Mouse (Mus musculus) intestine, embryonic 16.5 days (tissue): Measurements from ENCODE around the gene Ssna1. TPM values are rescaled to one million over a fixed set of nuclear protein-coding genes. Genes with fewer than 3 reads are reported as not detected.
A peak's percentile ranks its signal among the peaks of the same experiment; 100 is the strongest.

Source experiments
- ATAC-seq: fragments of 200-750 bp; cut with Nextera tagmentation; 2 replicates; pipeline ENCODE4 v1.8.0; 2017; ENCODE audit warnings: moderate TSS enrichment, moderate library complexity
- H3K27ac ChIP-seq: fragments of 300-500 bp; sonication (generic); 2 replicates; pipeline ENCODE4 v1.5.1; 2014; ENCODE audit warnings: mild to moderate bottlenecking, low read length
- H3K27me3 ChIP-seq: fragments of 300-500 bp; sonication (generic); replicated peaks from 2 replicates; pipeline ENCODE4 v1.6.1; 2014; ENCODE audit warnings: low read length, control low read depth, mixed read lengths; ENCODE audit not compliant: control insufficient read depth, insufficient read depth
- H3K36me3 ChIP-seq: fragments of 300-500 bp; sonication (generic); 2 replicates; pipeline ENCODE4 v1.6.1; 2014; ENCODE audit warnings: low read length, control low read depth; ENCODE audit not compliant: control insufficient read depth, insufficient read depth
- H3K4me1 ChIP-seq: fragments of 300-500 bp; sonication (generic); 2 replicates; pipeline ENCODE4 v1.6.1; 2014; ENCODE audit warnings: low read length, control low read depth, mixed read lengths; ENCODE audit not compliant: control insufficient read depth, insufficient read depth
- H3K4me2 ChIP-seq: fragments of 300-500 bp; sonication (generic); 2 replicates; pipeline ENCODE4 v1.6.1; 2014; ENCODE audit warnings: low read depth, low read length, control low read depth
- H3K4me3 ChIP-seq: fragments of 300-500 bp; sonication (generic); 2 replicates; pipeline ENCODE4 v1.5.1; 2014; ENCODE audit warnings: mild to moderate bottlenecking, low read length
- H3K9ac ChIP-seq: fragments of 300-500 bp; sonication (generic); 2 replicates; pipeline ENCODE4 v1.6.1; 2014; ENCODE audit warnings: low read depth, low read length
- H3K9me3 ChIP-seq: fragments of 300-500 bp; sonication (generic); 2 replicates; pipeline ENCODE4 v1.6.1; 2016; ENCODE audit warnings: low read length, control low read depth; ENCODE audit not compliant: control insufficient read depth
- WGBS: fragments of 180-500 bp; shearing (Covaris S2); extraction: QIAGEN DNeasy Blood & Tissue Kit; methylation state at CpG from one replicate; pipeline ENCODE4 v1.1.7; 2014; 5-methylcytosine and 5-hydroxymethylcytosine counted together
- polyA plus RNA-seq: library from polyadenylated mRNA; unstranded; fragments of >200 nt; fragmentation: Nextera tagmentation; extraction: Ambion mirVana; gene quantifications from 2 replicates; pipeline ENCODE4 v1.2.1, GENCODE M21; 2015

Gene Ssna1
- polyA plus RNA-seq, 1 experiment from 2014 or later = 200 TPM

DNA sequence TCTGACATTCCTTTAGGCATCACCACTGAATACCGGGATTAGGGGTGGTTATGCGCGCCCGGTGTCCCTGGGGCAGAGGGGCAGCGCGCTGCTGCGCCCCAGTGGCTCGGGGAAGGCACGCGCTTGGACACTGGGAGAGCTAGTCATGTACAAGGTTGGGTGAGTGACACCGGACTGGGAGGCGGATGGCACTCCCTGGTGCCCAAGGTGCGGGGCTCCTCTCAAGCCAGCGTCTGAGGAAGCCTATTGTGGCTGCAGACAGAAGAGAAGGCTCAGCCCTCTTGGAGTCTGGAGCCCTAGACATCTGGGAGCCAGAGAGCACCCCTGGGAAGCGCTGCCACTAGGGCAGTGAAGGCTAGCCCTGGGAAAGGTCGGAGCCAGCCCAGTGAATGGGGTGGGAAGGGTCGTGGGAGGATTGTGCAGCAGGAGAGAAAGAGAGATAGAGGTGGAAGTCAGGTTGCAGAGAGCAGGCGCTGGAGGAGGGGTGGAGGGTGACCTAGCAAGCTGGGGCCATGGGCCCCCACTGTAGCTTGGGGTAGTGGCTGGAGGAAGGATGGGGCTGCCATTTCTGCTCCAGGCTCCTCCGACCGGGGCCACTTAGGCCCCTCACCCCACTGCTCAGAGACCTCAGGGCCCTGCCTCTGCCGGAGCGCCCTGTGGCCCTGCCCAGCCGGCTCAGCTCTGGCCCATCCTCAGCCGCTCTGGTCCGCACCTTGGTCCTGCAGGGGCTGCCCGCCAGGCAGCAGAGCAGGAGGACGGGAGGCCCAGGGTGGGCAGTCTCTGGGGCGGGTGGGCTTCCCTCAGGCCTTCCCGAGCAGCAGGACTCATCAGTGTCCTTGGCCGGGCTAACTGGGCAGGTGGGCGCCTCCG, 19.2 kb upstream of the Ssna1 start:
- WGBS = 6% methylated on average over 32 of the region's 32 CpGs
- no peak for ATAC-seq
- peak overlapping the region; percentile 67 for H3K4me2 ChIP-seq
- peak overlapping the region; percentile 46 for H3K9ac ChIP-seq
- H3K4me3 ChIP-seq = peak overlapping the region; percentile 41
- H3K9me3 ChIP-seq = no peaks in the 10 kb centered on the region
- H3K27me3 ChIP-seq = peaks cover 56% of the 10 kb centered on the region
- no peaks in the 10 kb centered on the region for H3K36me3 ChIP-seq
- H3K27ac ChIP-seq = no peak overlapping the region
- peaks cover 17% of the 10 kb centered on the region for H3K4me1 ChIP-seq

DNA sequence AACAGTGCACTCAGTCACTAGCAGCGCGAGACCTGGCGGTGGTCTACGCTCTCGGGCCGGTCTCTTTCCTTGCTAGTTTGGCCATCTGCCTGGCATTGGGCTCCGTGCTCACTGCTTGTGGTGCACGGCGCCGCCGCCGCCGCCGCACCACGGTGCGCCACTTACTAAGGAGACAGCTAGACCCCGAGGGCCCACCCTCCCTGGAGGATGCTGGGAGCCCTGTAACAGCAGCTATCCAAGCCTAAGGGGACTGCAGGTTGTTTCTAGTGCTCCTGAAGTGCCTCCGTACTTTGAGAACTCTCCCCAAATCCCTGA, 18.5 kb upstream of the Ssna1 start:
- Histone ChIP-seq H3K9ac (no peak overlapping the region), H3K4me1 (peaks cover 22% of the 10 kb centered on the region), H3K4me3 (peak overlapping the region; percentile 24), H3K4me2 (no peak overlapping the region), H3K9me3 (no peaks in the 10 kb centered on the region), H3K36me3 (no peaks in the 10 kb centered on the region), H3K27me3 (peaks cover 54% of the 10 kb centered on the region), H3K27ac (no peak overlapping the region)
- under 1% methylated on average over 18 of the region's 18 CpGs for WGBS
- no peak for ATAC-seq

DNA sequence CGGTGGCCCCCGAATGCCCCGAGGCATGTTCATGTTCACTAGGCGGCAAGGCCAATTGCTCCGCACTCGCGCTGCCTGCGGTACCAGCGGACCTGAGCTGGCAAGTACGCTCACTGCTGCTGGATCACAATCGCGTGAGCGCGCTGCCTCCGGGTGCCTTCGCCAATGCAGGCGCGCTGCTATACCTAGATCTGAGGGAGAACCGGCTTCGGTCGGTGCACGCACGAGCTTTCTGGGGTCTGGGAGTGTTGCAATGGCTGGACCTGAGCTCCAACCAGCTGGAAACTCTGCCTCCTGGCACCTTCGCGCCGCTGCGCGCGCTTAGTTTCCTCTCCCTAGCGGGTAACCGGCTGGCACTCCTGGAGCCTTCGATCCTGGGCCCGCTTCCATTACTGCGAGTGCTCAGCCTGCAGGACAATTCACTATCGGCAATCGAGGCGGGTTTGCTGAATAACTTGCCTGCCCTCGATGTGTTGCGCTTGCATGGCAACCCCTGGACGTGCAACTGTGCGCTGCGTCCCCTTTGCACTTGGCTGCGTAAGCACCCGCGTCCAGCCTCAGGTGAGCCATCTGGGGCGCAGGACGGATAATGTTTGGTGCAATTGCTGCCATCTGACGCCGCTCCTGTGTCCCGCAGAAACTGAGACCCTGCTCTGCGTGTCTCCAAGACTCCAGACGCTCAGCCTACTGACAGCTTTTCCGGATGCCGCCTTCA, 18.0 kb upstream of the Ssna1 start:
- no peak overlapping the region for H3K27ac ChIP-seq
- H3K4me2 ChIP-seq = peak overlapping the region; percentile 11; the same call in 1 of the 2 replicates
- WGBS = 3% methylated on average over 54 of the region's 54 CpGs
- ATAC-seq = no peak
- peak overlapping the region; percentile 11 for H3K4me3 ChIP-seq
- H3K9me3 ChIP-seq = no peaks in the 10 kb centered on the region
- peaks cover 27% of the 10 kb centered on the region for H3K4me1 ChIP-seq
- H3K9ac ChIP-seq = no peak overlapping the region
- no peaks in the 10 kb centered on the region for H3K36me3 ChIP-seq
- H3K27me3 ChIP-seq = peaks cover 50% of the 10 kb centered on the region

DNA sequence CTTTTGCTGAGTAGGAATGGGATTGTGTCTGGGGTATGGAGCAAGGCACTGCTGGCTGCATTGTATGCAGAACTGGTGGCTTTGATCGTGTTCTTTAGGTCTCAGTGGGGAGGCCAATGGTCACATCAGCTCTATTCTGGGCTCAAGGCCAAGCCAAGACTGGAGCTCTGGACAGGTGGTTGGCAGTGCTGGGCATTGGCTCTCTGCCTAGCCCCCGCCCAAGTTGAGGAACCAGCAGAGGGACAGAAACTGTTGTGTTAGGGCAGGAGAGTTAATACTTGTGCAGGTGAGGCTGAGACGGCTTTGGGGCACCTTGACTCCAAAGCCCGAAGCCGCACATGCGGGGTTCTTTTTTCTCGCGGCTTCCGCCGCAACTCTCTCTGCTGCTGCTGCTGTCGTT, 17.4 kb upstream of the Ssna1 start, which contains the start of gene Lrrc26:
Gene Lrrc26 (plus strand): TSS at position 265 of the 400 bp plus-strand sequence.
- Histone ChIP-seq H3K9me3 (no peaks in the 10 kb centered on the region), H3K27ac (no peak within 1 kb of the TSS), H3K9ac (no peak within 1 kb of the TSS), H3K4me1 (peaks cover 29% of the 10 kb centered on the region), H3K27me3 (peaks cover 47% of the 10 kb centered on the region), H3K4me2 (peak within 1 kb of the TSS; percentile 11; the same call in 1 of the 2 replicates), H3K4me3 (peak within 1 kb of the TSS; percentile 24), H3K36me3 (peaks cover under 1% of the 10 kb centered on the region; the same call in 1 of the 2 replicates)
- WGBS = 12% methylated on average over 11 of the region's 11 CpGs
- ATAC-seq = no peak

DNA sequence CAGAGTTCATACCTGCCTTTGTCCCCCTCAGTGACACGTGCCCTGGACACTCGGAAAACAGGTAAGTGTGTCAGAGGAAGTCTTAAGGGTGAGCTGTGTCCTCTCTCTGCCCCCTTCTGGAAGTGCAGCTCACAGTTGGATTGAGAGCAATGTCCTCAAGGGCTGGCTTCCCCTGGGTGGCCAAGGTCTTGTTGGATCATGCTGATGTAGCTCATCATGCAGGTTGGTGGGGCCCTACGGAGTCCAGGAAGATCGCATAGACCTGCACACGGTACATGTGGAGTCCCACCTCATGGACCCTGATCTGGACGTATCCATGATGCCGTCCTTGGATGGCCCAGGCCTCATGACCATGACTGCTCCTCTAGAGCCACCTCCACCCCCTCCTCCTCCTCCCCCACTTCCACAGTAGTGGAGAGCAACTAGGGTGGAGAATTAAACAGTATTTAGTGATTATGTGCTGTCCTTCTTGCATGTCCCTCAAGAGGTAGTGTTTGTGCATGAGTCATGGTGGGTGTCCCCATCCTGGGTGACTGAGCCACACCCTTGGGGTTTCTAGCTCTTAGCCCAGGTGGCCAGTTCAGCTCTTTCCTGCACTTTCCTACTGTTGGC, 16.6 kb upstream of the Ssna1 start:
- Histone ChIP-seq H3K4me3 (no peak overlapping the region), H3K4me1 (peaks cover 29% of the 10 kb centered on the region), H3K27me3 (peaks cover 47% of the 10 kb centered on the region), H3K4me2 (no peak overlapping the region), H3K9ac (no peak overlapping the region), H3K9me3 (no peaks in the 10 kb centered on the region), H3K27ac (no peak overlapping the region), H3K36me3 (peaks cover 7% of the 10 kb centered on the region)
- no peak for ATAC-seq
- 78% methylated on average over 7 of the region's 7 CpGs for WGBS

DNA sequence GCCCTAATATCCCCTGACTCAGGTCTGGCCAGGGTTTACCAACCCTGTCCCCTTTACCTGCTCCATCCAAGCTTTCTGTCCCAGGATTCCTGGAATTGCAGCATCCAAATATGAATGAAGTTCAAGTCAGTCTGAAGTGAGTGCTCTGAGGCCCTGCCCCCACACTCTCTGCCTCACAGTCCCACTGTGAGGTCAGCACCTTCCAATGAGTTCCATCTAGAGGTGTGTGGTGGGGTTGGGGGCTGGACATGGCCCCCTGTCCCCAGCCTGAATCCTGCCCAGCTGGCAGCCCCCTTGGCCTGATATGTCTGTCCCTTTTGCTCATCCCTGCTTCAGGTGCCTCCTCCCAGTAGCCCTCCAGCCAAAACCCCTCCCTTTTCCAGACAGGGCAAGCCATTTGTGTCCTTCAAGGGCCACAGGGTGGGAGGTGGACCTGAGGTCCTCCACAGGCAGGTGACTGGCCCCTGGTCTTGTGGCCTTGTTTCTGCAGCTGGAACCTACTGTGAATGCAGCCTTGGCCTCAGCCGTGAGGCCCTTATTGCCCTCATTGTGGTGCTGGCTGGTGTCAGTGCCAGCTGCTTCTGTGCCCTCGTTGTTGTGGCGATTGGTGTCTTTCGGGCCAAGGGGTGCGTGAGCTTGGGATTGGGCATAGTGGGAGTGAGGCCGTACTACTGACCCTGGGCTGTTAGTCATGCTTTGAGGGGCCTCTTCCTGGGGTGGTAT, 15.8 kb upstream of the Ssna1 start, which contains the start of gene Tmem210:
Gene Tmem210 (plus strand): TSS at position 219 of the 723 bp plus-strand sequence.
- Histone ChIP-seq H3K27ac (peak within 1 kb of the TSS; percentile 65), H3K9ac (no peak within 1 kb of the TSS), H3K36me3 (peaks cover 7% of the 10 kb centered on the region), H3K4me3 (no peak within 1 kb of the TSS), H3K9me3 (no peaks in the 10 kb centered on the region), H3K27me3 (peaks cover 47% of the 10 kb centered on the region), H3K4me2 (no peak within 1 kb of the TSS), H3K4me1 (peaks cover 29% of the 10 kb centered on the region)
- WGBS = 86% methylated on average over 6 of the region's 6 CpGs
- no peak for ATAC-seq

DNA sequence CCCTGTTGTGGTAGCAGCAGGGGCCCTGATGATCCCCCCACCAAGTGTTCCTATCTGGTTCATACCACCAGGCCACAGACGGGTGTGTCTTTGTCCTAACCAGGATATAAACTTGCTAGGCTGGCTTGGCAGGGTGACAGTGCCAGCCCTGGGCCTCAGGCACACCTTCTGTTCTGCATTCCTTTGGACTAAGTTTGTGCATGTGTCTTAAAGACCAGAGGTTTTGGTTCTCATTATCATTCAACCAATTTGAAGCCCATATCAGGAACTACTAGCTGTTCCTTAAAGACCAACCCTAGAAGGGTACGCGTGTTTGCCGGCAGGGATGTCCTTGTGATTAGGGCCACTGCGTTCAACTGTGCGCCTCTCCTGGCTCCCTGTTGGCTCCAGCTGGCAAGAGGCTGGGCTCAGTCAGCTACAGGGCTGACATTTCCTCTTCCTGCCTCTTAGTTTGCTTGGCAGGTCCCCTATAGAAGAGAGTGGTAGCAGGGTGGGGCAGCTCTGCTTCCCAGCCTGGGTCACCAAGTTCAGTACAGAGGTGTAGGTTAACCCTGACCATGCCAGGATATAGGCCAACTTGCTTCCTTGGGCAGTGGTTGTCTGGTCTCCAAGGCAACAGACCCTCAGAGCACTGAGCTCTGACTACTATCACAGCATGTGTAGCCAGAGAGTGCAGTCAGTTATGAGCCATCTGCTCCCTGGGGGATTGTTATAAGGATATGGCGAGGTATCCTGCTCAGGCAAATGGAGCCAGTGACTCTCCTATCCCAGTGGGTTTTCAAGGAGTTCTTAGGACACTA, 14.8 kb upstream of the Ssna1 start:
- WGBS = 45% methylated on average over 7 of the region's 7 CpGs
- no peak overlapping the region for H3K4me3 ChIP-seq
- H3K4me2 ChIP-seq = no peak overlapping the region
- peaks cover 7% of the 10 kb centered on the region for H3K36me3 ChIP-seq
- peak; percentile 85 for ATAC-seq
- H3K27ac ChIP-seq = peak overlapping the region; percentile 80
- H3K4me1 ChIP-seq = peaks cover 22% of the 10 kb centered on the region
- H3K9ac ChIP-seq = no peak overlapping the region
- no peaks in the 10 kb centered on the region for H3K9me3 ChIP-seq
- H3K27me3 ChIP-seq = peaks cover 37% of the 10 kb centered on the region

DNA sequence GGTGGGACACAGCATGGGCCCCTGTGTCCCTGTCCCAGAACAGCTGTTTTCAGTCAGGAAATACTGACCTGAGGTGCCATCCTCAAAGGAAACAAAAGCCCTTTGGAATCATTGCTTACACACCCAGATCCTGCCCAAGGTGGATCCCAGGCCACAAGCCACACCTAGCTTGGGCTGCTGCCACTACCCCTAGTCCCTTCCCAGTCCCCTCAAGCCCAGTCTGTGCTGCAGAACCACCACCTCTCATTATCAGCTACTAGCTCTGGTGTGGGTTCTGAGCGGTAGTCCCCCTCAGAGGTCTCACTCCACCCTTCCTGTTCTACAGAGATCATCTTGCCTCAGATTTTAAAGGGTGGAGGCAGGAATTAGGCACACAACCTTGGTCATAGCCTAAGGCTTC, 14.1 kb upstream of the Ssna1 start:
- Histone ChIP-seq H3K27me3 (peaks cover 30% of the 10 kb centered on the region), H3K36me3 (peaks cover 7% of the 10 kb centered on the region), H3K9ac (peak overlapping the region; percentile 17; the same call in 1 of the 2 replicates), H3K4me2 (no peak overlapping the region; the same call in 1 of the 2 replicates), H3K9me3 (no peaks in the 10 kb centered on the region), H3K4me1 (peaks cover 21% of the 10 kb centered on the region), H3K4me3 (no peak overlapping the region), H3K27ac (peak overlapping the region; percentile 80)
- 37% methylated on average over 1 of the region's 1 CpGs for WGBS
- ATAC-seq = peak; percentile 51
